Mouse (Mus musculus): ENCODE measurements around the gene Cyfip2. TPM values are rescaled to one million over a fixed set of nuclear protein-coding genes. Genes with fewer than 3 reads are reported as not detected.

The Cyfip2 gene
- total RNA-seq, 4 experiments from 2014 or later = 7.8 to 14.7 (median 10.2) TPM

DNA sequence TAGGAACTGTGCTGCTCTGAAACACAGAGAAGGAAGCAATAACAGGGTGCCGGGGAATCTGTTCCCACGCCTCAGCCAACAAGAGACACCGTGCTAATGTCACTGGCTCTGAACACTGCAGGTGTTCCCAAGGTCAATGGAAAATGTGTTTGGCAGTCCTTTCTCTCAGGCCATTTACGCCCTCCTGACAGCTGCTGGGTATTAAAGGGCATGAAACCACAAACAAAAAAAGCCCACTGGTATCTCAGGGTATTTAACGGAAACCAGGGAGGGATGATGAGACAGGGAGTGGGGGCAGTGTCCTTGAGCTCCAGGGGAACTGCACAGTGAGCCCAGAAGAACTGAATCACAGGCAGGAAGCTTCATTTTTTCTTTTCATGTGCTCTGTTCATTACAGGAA, 34.5 kb downstream of the Cyfip2 start:
- no peak for DNase-seq (ENCODE audit: low spot score in 2 of 2)

DNA sequence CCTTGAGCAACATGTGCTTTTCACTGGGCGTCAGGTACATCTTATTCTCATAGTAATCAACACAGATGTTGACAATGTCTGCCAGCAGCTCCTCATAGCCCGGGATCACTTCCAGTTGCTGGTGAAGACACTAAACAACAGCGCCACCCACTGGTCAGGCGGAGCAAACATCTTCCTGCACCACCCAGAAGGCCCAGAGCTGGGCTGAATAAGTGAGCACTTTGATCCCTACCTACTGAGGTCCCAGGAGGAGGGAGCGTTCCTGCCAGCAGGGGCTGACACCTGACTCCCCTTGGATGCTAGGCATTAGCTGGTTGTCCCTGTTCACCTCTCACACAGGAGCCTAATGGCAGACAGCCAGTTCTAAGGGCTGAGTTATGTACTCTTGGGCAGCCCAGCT, 35.9 kb downstream of the Cyfip2 start:
- no peak for DNase-seq (ENCODE audit: low spot score in 2 of 2)

DNA sequence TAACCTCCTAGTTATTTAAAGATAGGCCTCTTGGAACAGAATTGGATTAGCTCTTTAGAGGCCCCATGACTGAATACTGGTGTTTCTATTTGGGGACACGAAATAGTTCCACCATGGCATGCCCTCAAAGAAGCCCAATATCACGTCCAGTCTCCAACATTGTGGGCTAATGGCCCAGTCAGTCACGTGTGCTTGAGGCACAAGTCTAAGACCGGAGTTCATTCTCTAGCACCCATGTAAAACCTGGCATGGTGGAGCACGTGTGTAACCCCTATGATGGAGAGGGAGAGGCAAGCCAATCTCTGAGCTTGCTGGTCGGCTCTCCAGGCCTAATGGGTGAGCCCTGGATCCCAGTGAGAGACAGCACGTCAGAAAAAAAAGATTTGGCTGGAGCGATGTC, 36.5 kb downstream of the Cyfip2 start:
- no peak for DNase-seq (ENCODE audit: low spot score in 2 of 2)

DNA sequence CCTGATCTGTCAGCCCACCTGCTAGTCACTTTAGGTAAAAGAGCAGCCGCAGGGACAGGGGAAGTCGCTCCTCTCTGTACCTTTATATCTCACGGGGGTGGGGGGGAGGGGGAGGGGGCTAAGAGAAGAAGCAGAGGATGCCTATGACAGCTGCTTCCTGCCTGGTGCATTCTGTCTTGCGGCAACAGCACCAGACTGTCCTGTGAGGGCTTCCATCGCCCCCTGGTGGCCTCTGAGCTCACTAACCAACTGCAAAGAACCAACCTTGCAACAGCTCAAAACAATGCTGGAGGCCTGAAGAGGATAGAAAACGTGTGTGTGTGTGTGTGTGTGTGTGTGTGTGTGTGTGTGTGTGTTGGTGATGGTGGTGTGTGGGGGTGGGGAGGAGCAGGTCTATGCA, 37.4 kb downstream of the Cyfip2 start:
- peak; percentile 24 to 41 for DNase-seq (ENCODE audit: low spot score in 2 of 2)

DNA sequence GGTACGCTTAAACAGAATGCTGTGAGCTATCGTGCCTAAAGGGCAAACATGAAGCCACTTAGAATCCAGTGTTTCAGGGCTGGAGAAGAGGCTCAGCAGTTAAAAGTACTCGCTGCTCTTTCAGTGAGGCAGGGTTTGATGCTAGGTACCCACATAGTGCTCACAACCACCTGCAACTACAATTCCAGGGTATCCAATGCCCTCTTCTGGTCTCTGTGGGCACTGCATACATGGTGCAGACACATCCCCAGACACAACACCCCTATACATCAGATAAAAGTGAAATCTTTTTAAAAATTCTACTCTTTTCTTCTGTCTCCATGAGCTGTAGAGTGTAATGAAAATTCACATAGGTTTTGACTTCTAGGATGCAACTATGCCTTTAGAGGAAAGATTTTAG, 38.7 kb downstream of the Cyfip2 start:
- no peak for DNase-seq (ENCODE audit: low spot score in 2 of 2)

DNA sequence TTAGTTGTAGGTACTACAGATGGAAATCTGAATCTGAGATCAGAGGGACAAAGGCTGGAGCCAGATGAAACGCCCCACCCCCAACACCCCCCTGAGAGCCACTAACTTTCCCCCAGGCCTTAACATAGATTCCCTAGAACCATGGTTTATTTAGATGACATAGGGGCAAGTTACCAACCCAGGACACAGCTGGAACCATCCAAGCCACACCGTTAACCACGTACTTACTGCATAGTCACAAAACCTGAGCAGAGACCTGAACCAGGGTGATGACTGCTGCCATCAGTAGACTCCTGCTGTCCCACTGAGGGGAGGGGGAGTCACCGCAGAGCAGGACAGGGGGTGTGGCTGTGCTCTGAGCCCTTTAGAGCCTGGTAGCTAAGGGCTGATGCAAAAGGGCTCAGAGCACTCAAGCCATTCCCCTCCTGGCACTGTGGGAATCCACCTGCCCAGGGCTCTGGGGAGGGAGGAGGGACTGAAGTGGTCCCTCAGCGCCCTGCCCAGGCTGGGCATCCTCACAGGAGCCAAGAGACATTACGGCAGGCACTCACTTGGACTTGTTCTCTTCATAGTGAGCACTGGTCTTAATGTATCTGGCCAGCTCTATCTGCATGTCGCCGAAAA, 40.5 kb downstream of the Cyfip2 start:
- DNase-seq (ENCODE audit: low spot score in 2 of 2) = no peak

DNA sequence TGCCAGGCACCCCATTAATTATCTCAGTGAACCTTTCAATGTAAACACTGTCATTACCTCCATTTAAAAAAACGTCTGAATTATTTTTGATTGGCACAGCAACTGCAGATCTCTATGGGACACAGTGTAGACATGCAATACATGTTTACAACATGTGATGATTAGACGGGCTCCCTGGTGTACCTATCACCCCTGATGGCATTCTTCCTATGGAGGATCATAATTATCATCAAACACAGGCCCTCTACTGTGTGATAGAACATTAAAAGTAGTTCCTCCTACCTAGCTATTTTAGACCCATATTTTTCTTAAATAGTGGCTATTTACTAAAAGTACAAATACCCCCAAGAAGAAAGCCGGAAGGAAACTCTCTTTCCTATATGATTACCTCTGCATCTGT, 42.8 kb downstream of the Cyfip2 start:
- no peak for DNase-seq (ENCODE audit: low spot score in 2 of 2)

DNA sequence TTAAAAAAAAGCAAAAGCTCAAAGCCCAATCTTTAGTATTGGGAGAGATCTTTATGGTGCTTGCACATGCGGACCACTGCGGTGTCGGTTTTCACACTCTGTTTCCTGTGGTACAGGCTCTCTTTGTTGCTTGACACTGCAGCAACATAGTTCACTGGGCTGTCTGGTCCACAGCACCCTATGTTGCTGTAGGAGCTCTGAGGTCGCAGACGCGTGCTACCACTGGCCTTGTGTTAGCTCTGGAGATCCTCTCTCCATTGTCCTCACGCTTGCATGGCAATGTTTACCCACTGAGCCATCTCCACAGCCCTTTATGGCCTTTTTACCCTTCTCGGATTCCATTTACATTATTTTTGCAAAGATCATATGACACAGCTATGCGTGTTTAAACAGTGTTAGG, 43.3 kb downstream of the Cyfip2 start:
- DNase-seq (ENCODE audit: low spot score in 2 of 2) = no peak

DNA sequence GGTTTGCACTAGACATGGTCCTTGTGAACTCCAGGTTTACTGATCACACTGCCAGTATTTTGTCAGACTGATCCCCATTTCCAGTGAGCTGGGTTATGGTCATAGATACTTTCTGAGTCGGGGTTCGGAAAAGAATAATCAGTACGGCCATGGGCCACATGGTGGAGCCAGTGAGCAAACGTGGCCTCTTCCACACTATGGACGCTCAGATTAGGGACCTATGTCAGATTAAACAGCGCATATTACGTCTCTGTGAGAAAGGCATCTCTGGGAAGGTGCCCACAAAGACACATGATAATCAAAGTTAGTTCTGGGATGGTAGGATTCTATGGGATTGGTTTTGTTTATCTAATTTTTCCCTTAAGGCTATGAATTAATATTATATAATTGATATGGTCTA, 43.7 kb downstream of the Cyfip2 start:
- DNase-seq (ENCODE audit: low spot score in 2 of 2) = no peak

DNA sequence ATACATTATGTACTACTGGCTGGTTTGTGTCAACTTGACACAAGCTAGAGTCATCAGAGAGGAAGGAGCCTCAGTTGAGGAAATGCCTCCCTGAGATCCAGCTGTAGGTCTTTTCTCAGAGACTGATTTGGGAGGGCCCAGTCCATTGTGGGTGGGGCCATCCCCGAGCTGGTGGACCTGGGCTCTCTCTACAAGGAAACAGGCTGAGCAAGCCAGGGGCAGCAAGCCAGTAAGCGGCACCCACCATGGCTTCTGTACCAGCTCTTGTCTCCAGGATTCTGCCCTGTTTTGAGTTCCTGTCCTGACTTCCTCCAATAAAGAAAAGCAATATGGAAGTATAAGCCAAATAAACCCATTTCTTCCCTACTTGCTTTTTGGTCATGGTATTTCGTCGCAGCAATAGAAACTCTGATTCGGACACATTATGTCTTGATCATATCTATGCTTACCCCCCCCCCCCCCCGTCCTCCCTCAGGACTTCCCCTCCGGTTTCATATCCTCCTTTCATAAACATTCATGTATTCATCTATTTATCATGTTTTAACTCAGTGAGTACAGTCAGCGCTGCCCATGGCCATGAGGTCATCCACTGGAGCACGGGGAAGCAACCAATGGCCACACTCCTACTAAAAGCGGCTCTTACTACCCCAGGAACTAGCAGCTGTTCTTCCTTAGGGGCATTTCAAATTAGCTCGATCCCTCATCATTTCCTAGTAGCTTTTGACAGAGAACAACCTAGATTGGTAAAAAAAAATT, 47.5 kb downstream of the Cyfip2 start:
- no peak for DNase-seq (ENCODE audit: low spot score in 2 of 2)

DNA sequence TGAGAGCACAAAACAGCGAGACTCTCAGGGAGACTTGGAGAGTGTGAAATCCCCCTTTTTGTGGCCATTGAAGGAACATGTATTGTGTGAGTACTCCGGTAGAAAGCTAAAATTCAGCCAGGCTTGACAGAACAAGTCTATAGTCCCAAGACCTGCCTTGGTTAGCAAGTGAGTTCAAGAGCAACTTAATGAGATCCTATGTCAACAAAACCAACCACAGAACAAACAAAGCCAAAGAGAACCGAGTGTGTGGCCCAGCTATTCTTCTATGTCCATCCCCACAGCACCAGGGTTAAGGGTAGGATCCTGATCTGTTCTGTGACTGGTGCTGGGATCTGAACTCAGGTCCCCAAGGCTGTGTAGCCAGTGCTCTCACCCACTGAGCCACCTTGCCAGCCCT, 48.1 kb downstream of the Cyfip2 start:
- no peak for DNase-seq (ENCODE audit: low spot score in 2 of 2)

DNA sequence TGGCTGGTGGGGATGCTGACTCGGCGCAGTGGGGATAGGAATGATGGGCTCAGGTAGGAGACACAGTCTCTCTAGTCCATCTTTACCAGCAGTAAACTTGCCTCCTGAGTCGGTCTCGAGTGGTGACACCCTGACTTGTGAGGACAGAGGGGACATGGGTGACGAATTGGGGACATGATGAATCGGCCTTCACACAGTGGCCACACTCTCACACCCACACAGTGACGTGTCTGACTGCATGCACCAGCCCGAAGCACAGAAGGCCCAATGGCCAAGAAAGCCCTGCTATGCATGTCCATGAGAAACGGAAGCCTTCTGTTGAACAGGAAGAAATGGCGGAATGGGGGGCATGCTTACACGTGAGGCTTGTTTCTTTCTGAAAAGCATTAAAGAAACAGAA, 49.4 kb downstream of the Cyfip2 start:
- DNase-seq (ENCODE audit: low spot score in 2 of 2) = no peak

DNA sequence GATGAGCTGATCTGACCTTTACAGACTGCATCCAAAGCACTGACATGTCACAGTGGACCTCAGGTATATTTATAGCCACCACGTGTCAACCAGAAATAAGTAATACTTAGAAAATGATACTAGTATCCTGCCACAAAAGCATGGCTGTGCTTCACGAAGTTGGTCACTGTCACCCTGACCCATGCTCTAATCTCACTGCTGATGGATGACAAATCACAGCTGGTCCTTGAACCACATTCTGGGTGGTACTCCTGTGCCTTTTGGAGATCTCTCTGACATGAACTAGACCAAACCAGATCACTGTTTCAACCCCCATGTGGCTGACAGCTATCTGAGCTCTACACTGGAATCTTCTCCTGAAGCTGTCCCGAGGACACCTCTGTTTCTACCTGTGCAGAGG, 49.8 kb downstream of the Cyfip2 start:
- no peak for DNase-seq (ENCODE audit: low spot score in 2 of 2)

DNA sequence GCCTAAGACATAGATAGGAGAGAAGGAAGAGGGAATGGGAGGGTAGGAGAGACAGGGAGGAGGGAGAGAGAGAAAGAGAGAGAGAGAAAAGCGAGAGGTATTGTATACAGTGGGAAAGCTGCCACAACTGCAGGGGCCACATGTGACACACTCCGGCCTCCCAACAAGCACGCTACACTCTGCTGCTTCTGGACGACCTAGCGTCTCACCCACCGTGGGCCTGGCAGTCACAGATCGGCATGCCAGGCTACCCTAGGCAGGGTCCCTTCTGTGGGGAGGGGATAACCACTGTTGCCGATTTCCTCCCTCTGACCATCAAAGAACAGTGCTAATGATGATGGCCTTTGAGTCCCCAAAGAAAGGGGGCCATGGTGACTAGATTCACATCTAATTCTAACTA, 53.9 kb downstream of the Cyfip2 start:
- no peak for DNase-seq (ENCODE audit: low spot score in 2 of 2)

DNA sequence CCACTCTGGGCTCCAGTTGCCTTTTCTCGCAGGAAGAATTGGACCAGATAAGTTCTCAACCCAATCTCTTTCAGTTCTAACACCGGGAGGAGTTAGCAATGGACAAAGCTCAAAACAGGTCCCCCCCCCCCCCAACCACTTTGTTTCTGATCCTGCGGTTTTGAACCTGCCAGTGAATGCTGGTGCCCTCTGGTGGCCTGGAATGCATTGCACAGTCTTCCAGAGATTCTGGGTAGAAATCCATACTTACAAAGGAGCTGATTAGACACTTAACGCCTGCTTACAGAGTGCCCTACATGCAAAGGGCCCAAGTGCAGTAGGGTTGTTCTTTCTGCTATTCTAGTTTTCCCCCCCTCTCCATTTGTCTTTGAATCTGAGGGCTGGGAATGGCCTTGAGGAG, 54.5 kb downstream of the Cyfip2 start:
- DNase-seq (ENCODE audit: low spot score in 2 of 2) = no peak

DNA sequence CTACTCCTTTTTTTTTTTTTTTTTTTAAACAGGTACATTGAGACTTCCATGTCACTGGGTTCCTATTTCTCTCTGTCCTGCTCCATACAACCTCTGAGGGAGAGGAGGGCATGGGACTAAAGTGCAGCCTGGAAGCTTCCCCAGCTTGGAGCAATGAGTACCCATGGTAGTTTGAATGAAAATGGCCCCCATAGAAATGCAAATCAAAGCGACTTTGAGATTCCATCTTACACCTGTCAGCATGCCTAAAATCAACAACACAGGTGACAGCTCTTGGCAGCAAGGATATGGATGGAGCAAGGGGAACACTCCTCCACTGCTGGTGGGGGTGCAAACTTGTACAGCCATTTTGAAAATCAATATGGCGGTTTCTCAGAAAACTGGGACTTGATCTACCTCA, 57.4 kb downstream of the Cyfip2 start:
- DNase-seq (ENCODE audit: low spot score in 2 of 2) = no peak

DNA sequence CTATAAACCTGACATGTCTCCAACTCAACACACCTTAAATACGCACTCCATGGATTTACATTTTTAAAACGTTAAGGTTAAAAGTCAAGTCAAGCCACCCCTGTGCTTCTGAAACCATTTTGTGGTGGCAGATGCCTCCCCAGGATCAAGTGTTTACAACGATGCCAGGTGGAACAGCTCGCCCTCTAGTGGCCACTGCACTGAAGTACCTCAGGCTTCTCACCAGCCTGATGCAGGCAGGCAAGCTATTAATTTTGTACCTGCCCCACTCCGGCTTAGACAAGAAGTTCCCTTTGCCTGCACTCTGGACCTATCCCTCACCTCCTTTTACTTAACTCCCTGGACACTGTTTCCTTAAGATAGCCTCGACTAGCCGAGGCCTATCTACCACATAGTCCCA, 60.7 kb downstream of the Cyfip2 start:
- DNase-seq (ENCODE audit: low spot score in 2 of 2) = peak in 1 of 2 experiments; percentile 35

DNA sequence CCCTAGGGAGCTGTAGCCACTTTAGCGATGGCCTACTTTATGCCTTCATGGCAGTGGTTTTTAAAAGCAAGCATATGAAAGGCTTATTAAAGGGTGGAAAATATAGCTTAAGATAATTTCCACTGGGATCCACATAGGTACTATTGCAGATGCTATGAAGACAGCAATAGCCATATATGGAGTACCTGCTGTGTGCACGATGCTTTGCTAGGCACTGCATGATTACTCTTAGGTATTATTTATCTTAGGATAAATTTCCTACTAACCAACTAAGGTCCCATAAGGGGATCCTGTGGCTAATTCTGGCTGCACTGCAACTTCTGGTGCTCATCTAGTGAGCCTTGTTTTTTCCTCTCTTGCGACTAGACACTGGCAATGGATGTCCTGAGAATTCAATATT, 64.3 kb downstream of the Cyfip2 start:
- no peak for DNase-seq (ENCODE audit: low spot score in 2 of 2)

DNA sequence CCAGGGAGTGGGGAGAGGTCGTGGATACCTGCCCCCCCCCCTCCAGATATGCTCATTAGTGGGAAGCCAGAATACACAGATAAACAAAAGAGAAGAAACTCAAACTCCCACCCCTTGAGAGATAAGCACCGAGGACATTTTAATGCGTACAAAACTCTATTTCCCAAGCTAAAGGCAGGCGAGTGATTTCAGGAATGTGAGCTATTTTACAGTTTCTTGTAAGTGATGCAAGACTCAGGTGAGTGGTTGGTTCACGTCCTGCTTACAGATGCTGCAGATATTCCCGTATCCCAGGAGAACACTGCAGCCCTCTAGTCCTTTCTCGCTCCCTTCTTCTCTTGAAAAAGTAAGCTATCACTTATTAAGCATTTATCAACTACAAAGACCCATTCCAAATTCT, 66.3 kb downstream of the Cyfip2 start:
- no peak for DNase-seq (ENCODE audit: low spot score in 2 of 2)

DNA sequence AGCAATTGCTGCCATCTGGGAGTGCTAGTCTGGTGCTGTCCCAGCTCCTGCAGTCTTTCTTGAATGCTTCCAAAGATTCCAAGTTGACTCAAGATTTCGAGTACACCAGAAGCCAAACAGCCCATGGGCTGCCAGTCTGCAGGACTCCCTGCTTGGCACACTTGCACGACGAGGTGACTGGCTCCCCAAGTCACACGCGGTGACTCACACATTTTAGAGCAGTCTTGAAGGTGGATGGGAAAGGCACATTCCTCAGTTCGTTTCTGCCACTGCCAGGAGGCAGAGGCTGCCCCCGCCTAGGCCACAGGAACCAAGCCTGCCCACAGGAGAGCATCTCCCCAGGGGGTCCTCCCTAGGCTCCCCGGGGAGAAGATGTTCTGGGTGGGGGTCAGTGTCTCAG, 66.7 kb downstream of the Cyfip2 start:
- DNase-seq (ENCODE audit: low spot score in 2 of 2) = no peak

DNA sequence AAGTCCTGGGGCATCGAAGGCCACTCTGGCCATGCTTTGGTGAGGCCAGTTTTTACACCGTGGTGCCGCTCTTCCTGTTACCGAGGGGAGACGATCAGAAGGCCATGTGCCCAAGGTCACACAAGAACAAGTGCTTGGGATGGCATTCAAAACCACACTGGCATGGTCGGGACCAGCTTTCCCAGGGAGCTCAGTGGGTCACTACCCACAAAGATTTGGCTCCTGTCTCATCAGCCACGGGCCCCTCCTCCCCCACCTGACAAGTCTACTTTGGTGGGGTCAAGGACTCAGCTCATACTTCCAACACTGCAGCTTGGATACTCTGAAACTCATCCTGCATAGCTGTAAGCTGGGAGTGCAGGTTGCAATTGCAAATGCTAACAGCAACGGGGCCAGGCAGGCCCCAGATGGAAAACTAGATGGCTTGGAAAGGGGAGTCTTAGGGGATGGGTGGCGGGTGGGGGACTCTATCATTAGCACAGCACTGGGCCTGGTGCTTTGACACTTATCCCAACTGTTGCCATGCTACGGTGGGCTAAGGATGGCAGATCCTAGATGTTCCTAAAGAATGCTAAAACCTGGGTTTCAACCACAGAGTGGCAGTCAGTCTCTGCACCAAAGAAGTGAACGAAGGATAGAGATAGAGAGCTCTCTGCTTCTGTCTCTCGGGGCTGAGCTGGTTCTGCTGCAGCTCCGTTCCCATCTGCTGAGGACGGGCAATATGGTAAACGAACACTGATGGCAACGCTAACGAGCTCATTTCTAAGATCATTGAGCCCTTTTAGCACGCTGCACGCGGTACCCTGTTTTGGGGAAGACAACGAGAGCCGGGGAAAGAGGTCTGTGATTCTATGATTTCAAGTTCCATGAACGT, 67.7 kb downstream of the Cyfip2 start:
- DNase-seq (ENCODE audit: low spot score in 2 of 2) = no peak

DNA sequence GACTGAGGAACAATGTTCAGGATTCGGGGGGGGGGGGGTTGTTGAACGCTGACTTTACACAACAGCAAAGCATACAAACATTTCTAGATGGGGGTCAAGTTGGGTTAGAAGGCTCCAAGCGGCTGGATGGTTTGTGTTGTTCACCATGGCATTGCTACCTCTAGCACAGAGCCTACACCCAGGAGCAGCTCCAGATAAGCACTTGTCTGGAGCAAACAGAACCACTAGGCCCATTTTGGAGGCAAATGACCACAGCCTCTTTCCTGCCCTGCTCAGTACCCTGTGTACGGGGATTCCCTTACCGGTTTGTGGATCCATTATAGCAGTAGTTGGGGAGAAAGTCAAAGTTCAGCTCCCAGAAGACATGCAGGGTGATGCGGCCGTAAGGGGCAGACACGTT, 70.7 kb downstream of the Cyfip2 start:
- no peak for DNase-seq (ENCODE audit: low spot score in 2 of 2)

Data from gastrocnemius, adult 8-10 months (tissue).